Mouse (Mus musculus) lung, embryonic 16.5 days (tissue): ENCODE data around the gene Zkscan3. TPM values are rescaled to one million over a fixed set of nuclear protein-coding genes. Genes with fewer than 3 reads are reported as not detected.

Experiments used
- ATAC-seq: fragments of 200-750 bp; cut with Nextera tagmentation; 2 replicates; pipeline ENCODE4 v1.8.0; 2017; ENCODE audit warnings: low read depth, mild to moderate bottlenecking, moderate library complexity
- H3K27ac ChIP-seq: fragments of 300-500 bp; sonication (generic); 2 replicates; pipeline ENCODE4 v1.5.1; 2014; ENCODE audit warnings: mild to moderate bottlenecking, control low read depth, low read length
- H3K27me3 ChIP-seq: fragments of 300-500 bp; sonication (generic); 2 replicates; pipeline ENCODE4 v1.6.1; 2014; ENCODE audit warnings: low read depth, low read length, mixed read lengths; ENCODE audit not compliant: control insufficient read depth, insufficient read depth
- H3K36me3 ChIP-seq: fragments of 300-500 bp; sonication (generic); 2 replicates; pipeline ENCODE4 v1.6.1; 2014; ENCODE audit warnings: low read length; ENCODE audit not compliant: control insufficient read depth, insufficient read depth
- H3K4me1 ChIP-seq: fragments of 300-500 bp; sonication (generic); replicated peaks from 2 replicates; pipeline ENCODE4 v1.6.1; 2014; ENCODE audit warnings: low read length, mixed read lengths; ENCODE audit not compliant: control insufficient read depth, insufficient read depth
- H3K4me2 ChIP-seq: fragments of 300-500 bp; sonication (generic); 2 replicates; pipeline ENCODE4 v1.6.1; 2014; ENCODE audit warnings: low read depth, low read length, control low read depth
- H3K4me3 ChIP-seq: fragments of 300-500 bp; sonication (generic); 2 replicates; pipeline ENCODE4 v1.5.1; 2014; ENCODE audit warnings: mild to moderate bottlenecking, low read length, control low read depth
- H3K9ac ChIP-seq: fragments of 300-500 bp; sonication (generic); 2 replicates; pipeline ENCODE4 v1.6.1; 2014; ENCODE audit warnings: low read length, control low read depth
- H3K9me3 ChIP-seq: fragments of 300-500 bp; sonication (generic); 2 replicates; pipeline ENCODE4 v1.6.1; 2016; ENCODE audit warnings: low read length; ENCODE audit not compliant: control insufficient read depth
- WGBS: fragments of 180-500 bp; shearing (Covaris S2); extraction: QIAGEN DNeasy Blood & Tissue Kit; methylation state at CpG from one replicate; pipeline ENCODE4 v1.1.7; 2014; 5-methylcytosine and 5-hydroxymethylcytosine counted together
- microRNA counts: library from miRNA; unstranded; fragments of <30 nt; microRNA quantifications from one replicate; lab custom pipeline; 2016
- microRNA-seq: library from miRNA; unstranded; fragments of <30 nt; microRNA quantifications from one replicate; pipeline ENCODE4, GENCODE M21; 2016
- polyA plus RNA-seq: library from polyadenylated mRNA; unstranded; fragments of >200 nt; fragmentation: Nextera tagmentation; extraction: Ambion mirVana; gene quantifications from 2 replicates; pipeline ENCODE4 v1.2.1, GENCODE M21; 2015

Gene Zkscan3
- polyA plus RNA-seq, 1 experiment from 2014 or later, result 85.3 TPM

DNA sequence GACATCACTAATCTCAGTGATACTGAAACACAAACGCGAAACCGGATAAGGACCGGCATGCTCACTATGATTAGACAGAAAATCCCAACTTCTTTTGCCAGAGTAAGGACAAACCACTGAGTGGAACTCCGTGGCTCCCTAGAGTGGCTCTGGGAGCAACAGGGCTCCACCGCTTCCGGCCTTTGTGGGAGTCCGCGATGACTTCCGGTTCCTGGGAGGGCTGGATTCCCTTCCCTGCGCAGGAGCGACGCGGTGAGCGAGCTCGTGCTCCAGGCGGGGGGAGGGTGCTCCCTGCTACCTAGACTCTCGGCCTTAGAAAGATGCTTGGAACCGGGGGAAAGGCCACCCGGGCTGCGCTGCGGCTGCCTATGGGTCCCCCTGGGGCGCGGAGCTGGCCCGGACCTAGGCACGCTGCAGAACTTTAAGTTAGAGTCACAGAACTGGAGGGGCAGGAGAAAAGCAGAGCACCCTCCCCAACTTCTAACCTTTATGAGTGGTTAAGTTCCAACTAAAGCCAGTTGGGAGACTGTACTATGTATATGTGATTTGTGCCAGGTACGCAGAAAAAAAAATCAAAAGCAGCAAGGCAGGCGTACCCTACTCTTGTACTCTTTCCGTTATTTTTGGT is 39.8 kb downstream of the Zkscan3 start, which contains the start of gene Zscan12:
Zscan12 (plus strand) TSS at position 200 of the 628 bp plus-strand sequence.
- Histone ChIP-seq H3K27me3 (no peaks in the 10 kb centered on the region), H3K27ac (peak within 1 kb of the TSS; percentile 72)

DNA sequence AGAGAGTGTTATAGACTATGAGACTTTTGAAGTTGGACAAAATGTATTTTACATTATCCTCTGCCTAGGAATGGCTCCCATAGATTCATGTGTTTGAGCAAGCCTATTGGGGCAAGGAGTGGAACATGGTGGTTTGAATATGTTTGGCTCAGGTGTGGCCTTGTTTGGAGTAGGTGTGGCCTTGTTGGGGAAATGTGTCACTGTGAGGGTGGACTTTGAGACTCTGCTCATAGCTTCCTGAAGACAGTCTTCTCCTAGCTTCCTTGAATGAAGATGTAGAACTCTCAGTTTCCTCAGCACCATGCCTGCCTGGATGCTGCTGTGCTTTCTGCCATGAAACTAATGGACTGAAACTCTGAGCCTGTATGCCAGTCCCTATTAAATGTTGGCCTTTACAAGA is 52.0 kb downstream of the Zkscan3 start:
- Histone ChIP-seq H3K4me3 (no peak overlapping the region), H3K4me1 (no peaks in the 10 kb centered on the region), H3K27ac (no peak overlapping the region), H3K9me3 (no peaks in the 10 kb centered on the region), H3K9ac (no peak overlapping the region), H3K4me2 (no peak overlapping the region), H3K27me3 (no peaks in the 10 kb centered on the region), H3K36me3 (no peaks in the 10 kb centered on the region)
- ATAC-seq, result no peak

More for the DNA sequence above, 39.8 kb downstream of the Zkscan3 start, which contains the start of gene Zscan12:
- Histone ChIP-seq H3K9ac (peak within 1 kb of the TSS; percentile 89), H3K4me3 (peak within 1 kb of the TSS; percentile 83), H3K9me3 (no peaks in the 10 kb centered on the region), H3K36me3 (no peaks in the 10 kb centered on the region), H3K4me1 (peaks cover 9% of the 10 kb centered on the region), H3K4me2 (peak within 1 kb of the TSS; percentile 56)
- under 1% methylated on average over 29 of the region's 29 CpGs for WGBS
- peak; percentile 100 for ATAC-seq

- no peak within 1 kb of the TSS for H3K27ac ChIP-seq
- H3K36me3 ChIP-seq, result no peaks in the 10 kb centered on the region
- H3K4me2 ChIP-seq, result no peak within 1 kb of the TSS
- no peak for ATAC-seq
- no peaks in the 10 kb centered on the region for H3K9me3 ChIP-seq
- no peak within 1 kb of the TSS for H3K9ac ChIP-seq
- H3K27me3 ChIP-seq, result no peaks in the 10 kb centered on the region
- H3K4me3 ChIP-seq, result no peak within 1 kb of the TSS
- no peaks in the 10 kb centered on the region for H3K4me1 ChIP-seq
- WGBS, result 82% methylated on average over 1 of the region's 1 CpGs
Observed at GRCm38 (mm10) chr13:21346610-21347009, 55.9 kb downstream of the Zkscan3 start, which contains the start of gene Olfr1367. Olfr1367 (plus strand) TSS chr13:21346910.

MicroRNAs encoded within 50 kb of the gene (microRNA counts, 519-probe panel; counts per million panel counts)
- microRNA mmu-miR-1896 (lab: Ali Mortazavi, UCI), result 3,520 counts per million, percentile 70 among the panel's probes with 10 or more counts

Small RNA genes within 50 kb of the gene (microRNA-seq; reads per million reads assigned to microRNA genes)
- not detected for gene Mir1896
- not detected for gene Mir6942

Other genes starting within 250 kb of the Zkscan3 start
- 105 and 108 TPM in 2 replicates for gene Trim27, start 223.3 kb downstream of the Zkscan3 start, polyA plus RNA-seq
- not detected in 2 replicates for gene Gpx5, start 110.0 kb downstream of the Zkscan3 start, polyA plus RNA-seq
- not detected in 2 replicates for gene Gpx6, start 90.6 kb downstream of the Zkscan3 start, polyA plus RNA-seq
- gene Olfr1367, start 55.8 kb downstream of the Zkscan3 start, polyA plus RNA-seq, result not detected in 2 replicates
- gene Zscan12, start 39.9 kb downstream of the Zkscan3 start, polyA plus RNA-seq, result 11.5 and 11.7 TPM in 2 replicates
- gene Pgbd1, start 38.3 kb upstream of the Zkscan3 start, polyA plus RNA-seq, result 3.3 and 3.7 TPM in 2 replicates
- gene Zscan26, start 51.0 kb upstream of the Zkscan3 start, polyA plus RNA-seq, result 35.1 and 39.0 TPM in 2 replicates
- 3.7 and 4.0 TPM in 2 replicates for gene Nkapl, start 65.8 kb upstream of the Zkscan3 start, polyA plus RNA-seq
- gene Zkscan4, start 76.2 kb upstream of the Zkscan3 start, polyA plus RNA-seq, result 2.8 and 3.9 TPM in 2 replicates
- gene Gm10065, start 76.7 kb upstream of the Zkscan3 start, polyA plus RNA-seq, result not detected in 2 replicates
- 0.80 and 1.4 TPM in 2 replicates for gene AK157302, start 92.5 kb upstream of the Zkscan3 start, polyA plus RNA-seq
- gene Gm11273, start 98.7 kb upstream of the Zkscan3 start, polyA plus RNA-seq, result 5.8 and 9.4 TPM in 2 replicates
- gene Zkscan8, start 128.4 kb upstream of the Zkscan3 start, polyA plus RNA-seq, result 5.8 and 6.3 TPM in 2 replicates
- 0.11 and 0.24 TPM in 2 replicates for gene Olfr1366, start 140.1 kb upstream of the Zkscan3 start, polyA plus RNA-seq
- gene Olfr1535, start 157.1 kb upstream of the Zkscan3 start, polyA plus RNA-seq, result 0.04 TPM in 1 of 2 replicates, not detected in the other
- not detected in 2 replicates for gene Olfr1364, start 179.0 kb upstream of the Zkscan3 start, polyA plus RNA-seq
- gene Olfr1362, start 211.3 kb upstream of the Zkscan3 start, polyA plus RNA-seq, result not detected in 2 replicates
- not detected in 2 replicates for gene Olfr11, start 239.8 kb upstream of the Zkscan3 start, polyA plus RNA-seq